Mouse (Mus musculus) heart, postnatal 10 days (tissue): ENCODE measurements at regions not wholly inside any gene's neighbourhood (a gene's known extent, or its start where the extent isn't known, plus 50 kb on each side); places are given as distances from the start of the nearest gene placed in this dataset.
"Not testable (repeated sequence)": the region's sequence is repeated elsewhere in the genome, so short reads cannot be mapped to it uniquely, and the experiment has no call there.

Source experiments
- DNase-seq, 2 experiments: peaks; one replicate each; pipeline ENCODE4 v3.0.0; 2021
- intact Hi-C: fragments of 180-260 bp; cut with DNase I; formaldehyde crosslinking; loops from one replicate; pipeline ENCODE4 v1.15.1; 2025

- intact Hi-C loops = no loop called here
- DNase-seq = peak; percentile 10 to 12
These were observed 50.9 kb upstream of the Sec61g start for GRCm38 (mm10) chr11:16559001-16559699.

DNA sequence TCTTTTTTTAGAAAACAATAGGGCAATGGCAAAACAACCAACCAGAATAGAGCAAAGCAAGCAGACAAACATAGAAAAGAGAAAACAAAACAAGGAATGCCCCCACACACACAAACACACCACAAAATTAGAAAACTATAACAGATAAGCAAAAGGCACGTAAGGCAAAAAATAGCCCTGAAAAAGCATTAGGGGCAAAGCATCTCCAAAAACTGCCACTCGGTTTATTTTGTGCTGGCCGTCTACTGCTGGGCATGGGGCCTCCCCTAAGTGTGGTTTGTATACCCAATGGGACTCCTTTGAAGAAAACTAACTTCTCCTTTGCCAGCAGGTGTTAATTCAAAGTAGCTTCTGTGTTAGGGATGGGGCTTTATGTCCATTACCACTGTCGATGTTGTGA is 53.4 kb upstream of the Sec61g start:
- intact Hi-C loops = no loop called here

DNA sequence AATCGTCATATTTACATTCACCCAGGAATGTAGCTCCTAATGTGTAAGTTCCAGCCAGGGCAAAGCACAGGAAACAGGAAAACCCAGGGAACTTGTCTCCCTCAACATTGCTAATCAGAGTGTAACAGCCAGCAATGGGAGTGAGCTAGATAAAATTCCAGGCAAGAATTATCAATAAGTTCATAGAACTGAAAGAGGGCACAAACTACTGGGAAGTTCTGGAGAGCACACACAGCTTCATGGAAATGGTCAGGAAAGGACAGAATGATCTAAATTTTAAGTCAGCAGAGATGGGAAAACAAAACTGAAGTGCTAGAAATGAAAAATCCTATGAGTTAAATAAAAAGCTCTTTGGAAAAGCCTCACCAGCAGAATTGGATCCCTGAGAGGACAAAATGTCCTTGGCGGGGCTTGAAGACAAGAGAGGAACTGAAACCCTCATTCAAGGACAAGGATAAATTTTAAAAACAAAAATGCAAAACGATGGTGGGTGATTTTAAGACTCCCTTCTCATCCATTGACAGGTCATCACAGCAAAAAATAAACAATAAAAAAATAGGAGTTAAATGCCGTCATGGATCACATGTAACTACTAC is 80.9 kb upstream of the Sec61g start:
- intact Hi-C loops = no loop called here
- DNase-seq = no peak

More for the DNA sequence above, 53.4 kb upstream of the Sec61g start:
- DNase-seq = no peak

GRCm38 (mm10) chr11:16590541-16590940 is 82.3 kb upstream of the Sec61g start:
- intact Hi-C loops = loop anchor here (2.0 kb wide), 1 partner anchor 358 kb away; no protein-coding TSS in a partner anchor

DNA sequence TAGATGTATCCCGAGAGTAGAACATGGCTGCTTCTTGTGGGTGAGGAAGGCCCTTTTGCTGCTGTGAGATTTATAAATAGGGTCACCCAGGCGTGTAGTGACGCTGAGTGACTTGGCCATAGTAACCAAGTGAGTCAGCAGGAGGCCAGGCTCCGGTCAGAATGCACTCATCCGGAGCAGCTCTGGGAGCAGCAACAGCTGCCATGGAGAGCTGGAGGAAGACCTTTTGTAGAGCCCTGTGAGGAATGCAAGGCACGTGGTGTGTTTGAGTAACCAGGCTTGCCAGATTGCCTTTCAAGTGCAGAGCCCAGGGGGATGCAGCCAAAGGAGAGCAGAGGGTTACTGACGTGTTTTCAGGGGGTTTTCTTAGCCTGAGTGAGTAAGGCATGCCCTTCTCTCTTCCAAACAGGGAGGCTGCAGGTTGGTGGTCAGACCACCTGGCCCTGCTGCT is 83.2 kb upstream of the Sec61g start:
- intact Hi-C loops = loop anchor here (2.0 kb wide), 1 partner anchor 357 kb away; no protein-coding TSS in a partner anchor
- peak; percentile 80 to 85 for DNase-seq

More at GRCm38 (mm10) chr11:16590541-16590940, 82.3 kb upstream of the Sec61g start:
- DNase-seq = no peak

- intact Hi-C loops = no loop called here
- peak; percentile 10 to 20 for DNase-seq
These were observed 83.7 kb upstream of the Sec61g start for GRCm38 (mm10) chr11:16592006-16592405.

- intact Hi-C loops = no loop called here
- DNase-seq = no peak
These were observed 84.5 kb upstream of the Sec61g start for GRCm38 (mm10) chr11:16592766-16593165.

GRCm38 (mm10) chr11:16594832-16595231 is 86.5 kb upstream of the Sec61g start:
- intact Hi-C loops = no loop called here
- DNase-seq = no peak

GRCm38 (mm10) chr11:16597038-16597830 is 89.0 kb upstream of the Sec61g start:
- DNase-seq = no peak
- intact Hi-C loops = no loop called here

GRCm38 (mm10) chr11:16602947-16603346 is 94.7 kb upstream of the Sec61g start:
- peak; percentile 5 to 13 for DNase-seq
- intact Hi-C loops = no loop called here

DNA sequence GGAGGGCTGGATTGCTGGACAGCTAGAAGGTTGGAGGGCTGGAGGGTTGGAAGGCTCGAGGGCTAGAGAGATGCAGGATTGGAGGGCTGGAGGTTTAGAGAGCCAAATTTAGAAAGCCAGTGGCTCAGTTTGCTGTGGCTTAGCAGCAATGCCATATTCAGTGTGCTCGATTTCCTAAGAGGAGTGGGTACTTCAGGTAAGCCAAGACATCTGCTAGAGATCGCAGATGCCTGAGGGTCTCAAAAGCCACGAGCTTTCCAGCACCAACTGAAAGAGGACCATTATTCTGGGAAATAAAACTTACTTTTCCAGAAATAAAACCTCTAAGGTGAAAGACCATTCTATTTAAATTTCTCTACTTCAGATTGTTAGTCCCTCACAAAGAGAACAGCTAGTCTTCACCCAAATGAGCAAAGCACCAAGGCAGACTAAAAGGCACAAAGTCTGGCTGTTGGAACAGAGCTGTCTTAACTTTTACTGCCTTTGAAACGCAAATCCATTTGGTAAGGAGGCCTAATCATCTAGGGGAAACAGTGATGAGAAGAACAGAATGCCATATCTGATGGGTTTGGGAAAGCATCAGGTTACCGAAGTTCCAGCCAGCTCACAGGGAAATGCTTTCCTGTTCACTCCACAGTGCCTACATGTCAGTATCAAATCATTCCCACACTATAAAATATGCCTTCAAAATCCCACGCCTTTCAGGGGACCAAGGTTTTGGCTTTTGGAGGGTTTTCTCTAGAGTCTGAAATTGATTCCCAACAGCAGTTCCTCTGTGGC is 98.3 kb upstream of the Sec61g start:
- DNase-seq = no peak
- intact Hi-C loops = no loop called here

GRCm38 (mm10) chr11:16607900-16608422 is 99.7 kb upstream of the Sec61g start:
- intact Hi-C loops, DNase-seq: not testable (repeated sequence)

GRCm38 (mm10) chr11:16611741-16612140 is 103.5 kb upstream of the Sec61g start:
- intact Hi-C loops = no loop called here
- no peak for DNase-seq

GRCm38 (mm10) chr11:16612524-16612923 is 104.2 kb upstream of the Sec61g start:
- intact Hi-C loops = no loop called here
- no peak for DNase-seq

- intact Hi-C loops = no loop called here
- DNase-seq = no peak
These were observed 111.5 kb upstream of the Sec61g start for GRCm38 (mm10) chr11:16619736-16620135.

- DNase-seq = no peak
- intact Hi-C loops = no loop called here
These were observed 115.4 kb upstream of the Sec61g start for GRCm38 (mm10) chr11:16623694-16624093.

GRCm38 (mm10) chr11:16627294-16628085 is 119.2 kb upstream of the Sec61g start:
- intact Hi-C loops = no loop called here
- no peak for DNase-seq

DNA sequence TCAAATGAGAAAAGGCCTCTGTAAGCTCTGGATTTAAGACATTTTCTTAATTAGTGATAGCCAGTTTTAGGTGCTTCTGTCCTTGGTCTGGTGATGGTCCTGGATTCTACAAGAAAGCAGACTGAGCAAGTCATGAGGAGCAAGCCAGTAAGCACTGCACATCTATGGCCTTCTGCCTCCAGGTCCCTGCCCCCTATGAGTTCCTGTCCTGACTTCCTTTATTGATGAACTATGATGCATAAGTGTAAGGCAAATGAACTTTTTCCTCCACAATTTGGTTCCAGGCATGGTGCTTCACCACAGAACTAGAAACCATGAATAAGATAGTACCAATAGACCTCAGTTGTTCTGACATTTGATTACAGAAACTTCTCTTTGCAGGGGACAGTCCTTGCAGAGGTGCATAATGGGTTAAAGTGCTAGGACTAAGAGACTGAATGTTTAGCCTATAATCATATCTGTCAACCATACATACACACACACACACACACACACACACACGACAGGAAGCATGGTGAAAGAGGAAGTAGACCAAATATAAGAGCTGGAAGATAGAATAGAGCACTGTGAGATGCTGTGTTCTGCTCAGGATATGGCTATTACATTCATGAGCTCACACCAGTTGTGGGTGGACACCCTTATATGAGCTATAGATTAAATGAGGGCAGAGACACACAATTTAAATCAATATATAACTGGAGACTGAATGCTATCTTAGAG is 121.3 kb upstream of the Sec61g start:
- intact Hi-C loops = no loop called here
- no peak for DNase-seq

DNA sequence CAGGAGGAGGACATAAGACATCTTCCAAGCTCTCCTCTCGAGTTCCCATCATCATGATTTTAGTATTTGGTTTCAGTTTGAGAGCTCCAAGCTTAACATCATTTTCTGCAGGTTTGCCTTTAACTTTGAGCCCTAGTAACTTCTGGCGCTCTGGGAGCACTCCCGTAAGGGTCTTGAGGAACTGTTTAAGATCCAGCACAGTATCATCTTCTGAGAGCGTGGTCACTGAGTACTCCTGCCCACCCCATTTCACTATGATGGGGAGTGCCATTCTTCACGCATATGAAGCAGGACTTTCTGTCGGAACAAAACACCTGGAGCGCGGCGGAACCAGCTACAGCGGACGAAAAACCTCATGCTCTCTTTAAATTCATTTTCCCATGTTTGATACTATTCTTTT is 116.2 kb upstream of the Egfr start:
- intact Hi-C loops, DNase-seq: not testable (repeated sequence)
